Mouse (Mus musculus) stomach, embryonic 14.5 days (tissue): ENCODE data around the gene Dennd4c. TPM values are rescaled to one million over a fixed set of nuclear protein-coding genes. Genes with fewer than 3 reads are reported as not detected.
"Not testable (repeated sequence)": the region's sequence is repeated elsewhere in the genome, so short reads cannot be mapped to it uniquely, and the experiment has no call there.

Experiments used
- ATAC-seq: fragments of 200-750 bp; cut with Nextera tagmentation; 2 replicates; pipeline ENCODE4 v1.8.0; 2017; ENCODE audit warnings: low read depth, moderate TSS enrichment; ENCODE audit not compliant: insufficient number of reproducible peaks, insufficient read depth, low FRiP score
- H3K27ac ChIP-seq: fragments of 300-500 bp; sonication (generic); 2 replicates; pipeline ENCODE4 v1.5.1; 2014; ENCODE audit warnings: mild to moderate bottlenecking, low read length, moderate library complexity, mixed read lengths
- H3K27me3 ChIP-seq: fragments of 300-500 bp; sonication (generic); 2 replicates; pipeline ENCODE4 v1.6.1; 2014; ENCODE audit warnings: low read length, control low read depth, mixed read lengths; ENCODE audit not compliant: control insufficient read depth, insufficient read depth
- H3K36me3 ChIP-seq: fragments of 300-500 bp; sonication (generic); 2 replicates; pipeline ENCODE4 v1.6.1; 2014; ENCODE audit warnings: mild to moderate bottlenecking, control low read depth, low read length, moderate library complexity, mixed read lengths; ENCODE audit not compliant: control insufficient read depth, insufficient read depth
- H3K4me1 ChIP-seq: fragments of 300-500 bp; sonication (generic); 2 replicates; pipeline ENCODE4 v1.6.1; 2014; ENCODE audit warnings: low read length, control low read depth, mixed read lengths; ENCODE audit not compliant: control insufficient read depth, insufficient read depth
- H3K4me2 ChIP-seq: fragments of 300-500 bp; sonication (generic); replicated peaks from 2 replicates; pipeline ENCODE4 v1.6.1; 2014; ENCODE audit warnings: low read depth, low read length, control low read depth
- H3K4me3 ChIP-seq: fragments of 300-500 bp; sonication (generic); 2 replicates; pipeline ENCODE4 v1.5.1; 2014; ENCODE audit warnings: low read depth, low read length, control low read depth
- H3K9ac ChIP-seq: fragments of 300-500 bp; sonication (generic); replicated peaks from 2 replicates; pipeline ENCODE4 v1.6.1; 2014; ENCODE audit warnings: low read depth, mild to moderate bottlenecking, control low read depth, low read length, moderate library complexity, mixed read lengths
- H3K9me3 ChIP-seq: fragments of 300-500 bp; sonication (generic); 2 replicates; pipeline ENCODE4 v1.6.1; 2016; ENCODE audit warnings: low read depth, low read length, control low read depth; ENCODE audit not compliant: control insufficient read depth
- WGBS: fragments of 180-500 bp; shearing (Covaris S2); extraction: QIAGEN DNeasy Blood & Tissue Kit; methylation state at CpG from one replicate; pipeline ENCODE4 v1.1.7; 2014; 5-methylcytosine and 5-hydroxymethylcytosine counted together
- polyA plus RNA-seq: library from polyadenylated mRNA; unstranded; fragments of >200 nt; fragmentation: Nextera tagmentation; extraction: Ambion mirVana; gene quantifications from 2 replicates; pipeline ENCODE4 v1.2.1, GENCODE M21; 2014

Dennd4c gene
- polyA plus RNA-seq, 1 experiment from 2014 or later = 12.4 TPM

GRCm38 (mm10) chr4:86841141-86841540 is 92.8 kb downstream of the Dennd4c start:
- H3K9ac ChIP-seq, ATAC-seq, H3K9me3 ChIP-seq, H3K27me3 ChIP-seq, H3K4me3 ChIP-seq, H3K4me1 ChIP-seq, H3K27ac ChIP-seq, H3K4me2 ChIP-seq: not testable (repeated sequence)
- WGBS = 91% methylated on average over 2 of the region's 2 CpGs
- peaks cover 41% of the 10 kb centered on the region for H3K36me3 ChIP-seq

- no peak for ATAC-seq
- H3K4me3 ChIP-seq = no peak overlapping the region
- H3K27ac ChIP-seq = no peak overlapping the region
- H3K27me3 ChIP-seq = no peaks in the 10 kb centered on the region
- 95% methylated on average over 3 of the region's 3 CpGs for WGBS
- H3K4me1 ChIP-seq = no peaks in the 10 kb centered on the region
- no peak overlapping the region for H3K9ac ChIP-seq
- H3K9me3 ChIP-seq = no peaks in the 10 kb centered on the region
- peaks cover 25% of the 10 kb centered on the region for H3K36me3 ChIP-seq
- no peak overlapping the region for H3K4me2 ChIP-seq
These were observed 97.0 kb downstream of the Dennd4c start for GRCm38 (mm10) chr4:86845384-86845783.

GRCm38 (mm10) chr4:86847246-86847645 is 98.9 kb downstream of the Dennd4c start:
- peaks cover 20% of the 10 kb centered on the region for H3K36me3 ChIP-seq
- ATAC-seq = peak; percentile 49; the same call in 1 of the 2 replicates

GRCm38 (mm10) chr4:86851331-86851730 is 103.0 kb downstream of the Dennd4c start:
- H3K4me1 ChIP-seq = no peaks in the 10 kb centered on the region

More at GRCm38 (mm10) chr4:86847246-86847645, 98.9 kb downstream of the Dennd4c start:
- Histone ChIP-seq H3K9ac (no peak overlapping the region), H3K4me2 (no peak overlapping the region), H3K9me3 (no peaks in the 10 kb centered on the region), H3K4me1 (no peaks in the 10 kb centered on the region), H3K4me3 (no peak overlapping the region), H3K27ac (no peak overlapping the region), H3K27me3 (no peaks in the 10 kb centered on the region)
- WGBS = 75% methylated on average over 2 of the region's 2 CpGs

GRCm38 (mm10) chr4:86852018-86852417 is 103.7 kb downstream of the Dennd4c start:
- Histone ChIP-seq H3K4me1 (no peaks in the 10 kb centered on the region), H3K4me2 (no peak overlapping the region), H3K4me3 (no peak overlapping the region), H3K27me3 (no peaks in the 10 kb centered on the region), H3K36me3 (peaks cover 32% of the 10 kb centered on the region), H3K9ac (no peak overlapping the region), H3K27ac (no peak overlapping the region), H3K9me3 (no peaks in the 10 kb centered on the region)
- ATAC-seq = no peak
- WGBS = 77% methylated on average over 3 of the region's 3 CpGs

More at GRCm38 (mm10) chr4:86851331-86851730, 103.0 kb downstream of the Dennd4c start:
- Histone ChIP-seq H3K9me3 (no peaks in the 10 kb centered on the region), H3K9ac (no peak overlapping the region), H3K27me3 (no peaks in the 10 kb centered on the region), H3K27ac (no peak overlapping the region), H3K4me2 (no peak overlapping the region), H3K4me3 (no peak overlapping the region), H3K36me3 (peaks cover 34% of the 10 kb centered on the region)
- no peak; the same call in 1 of the 2 replicates for ATAC-seq
- 75% methylated on average over 2 of the region's 2 CpGs for WGBS

- no peak overlapping the region for H3K4me2 ChIP-seq
- WGBS = 83% methylated on average over 4 of the region's 4 CpGs
- no peak overlapping the region for H3K9ac ChIP-seq
- peaks cover 28% of the 10 kb centered on the region for H3K36me3 ChIP-seq
- no peaks in the 10 kb centered on the region for H3K27me3 ChIP-seq
- no peak overlapping the region for H3K27ac ChIP-seq
- no peak overlapping the region for H3K4me3 ChIP-seq
- peaks cover 3% of the 10 kb centered on the region; the same call in 1 of the 2 replicates for H3K4me1 ChIP-seq
- H3K9me3 ChIP-seq = no peaks in the 10 kb centered on the region
- ATAC-seq = no peak
These were observed 104.6 kb downstream of the Dennd4c start for GRCm38 (mm10) chr4:86852813-86853590.

- H3K9ac ChIP-seq = peak overlapping the region; percentile 99
- ATAC-seq = no peak
These were observed 108.2 kb downstream of the Dennd4c start for GRCm38 (mm10) chr4:86856304-86857112.

More at GRCm38 (mm10) chr4:86856304-86857112, 108.2 kb downstream of the Dennd4c start:
- Histone ChIP-seq H3K36me3 (peaks cover 24% of the 10 kb centered on the region), H3K4me3 (peak overlapping the region; percentile 82), H3K9me3 (no peaks in the 10 kb centered on the region), H3K4me2 (peak overlapping the region; percentile 72), H3K4me1 (peaks cover 7% of the 10 kb centered on the region; the same call in 1 of the 2 replicates), H3K27me3 (no peaks in the 10 kb centered on the region), H3K27ac (peak overlapping the region; percentile 96)
- 1% methylated on average over 50 of the region's 50 CpGs for WGBS
